Mouse (Mus musculus): ENCODE results near the gene Exph5.

- TF ChIP-seq POLR2A (IDR thresholded peaks at IDR 0.05; ENCODE audit: low read depth, low read length) (no peak), CTCF (IDR thresholded peaks at IDR 0.05; ENCODE audit: extremely low read depth, insufficient read length, insufficient replicate concordance, low read depth, low read length) (no peak)
Measured at GRCm38 (mm10) chr9:53401146-53401545, 99.7 kb downstream of the Exph5 start.
